21 mouse cellular contexts compared by ENCODE assay signal in genomic region chrX:137190122-137190521, GRCm38 (mm10).
DNase-seq lines count a peak whose midpoint lies in the region; ATAC-seq and TF ChIP-seq lines count a peak whose summit lies in the region.
"Had no signal": no experiment of that assay in that cellular context is flagged by ENCODE, and none has a peak within 500 bp of the region (broad histone marks: within the 10 kb centered on the region; RNA-seq: fewer than 3 reads in every experiment).

No protein-coding gene starts in this region.

- DNase-seq in forebrain, postnatal 0 days: peak; percentile 37
- DNase-seq in layer of hippocampus, adult 2 months (ENCODE audit: low spot score in 2 of 2): peak in 1 of 2 experiments; percentile 8
- no peak for DNase-seq in layer of hippocampus, postnatal 36 days
- peak; percentile 51 for DNase-seq in 3T3-L1 (ENCODE audit: low read depth, low spot score)
- peak; percentile 33 for DNase-seq in NIH3T3 (ENCODE audit: low read depth)
- DNase-seq in cerebellum, postnatal 14 days: no peak
- DNase-seq in cerebellum, adult 2 months: no peak
- DNase-seq: adrenal gland, postnatal 14 days; cerebellum, adult 18-20 months; gastrocnemius, postnatal 25 days; kidney, adult 9 months; kidney, postnatal 36 days; lung, adult 18-20 months; lung, postnatal 14 days; retina, postnatal 1 day; thymus, postnatal 25 days had no signal

- no peak for TF ChIP-seq POLR2A in cerebellum, adult 2 months (IDR thresholded peaks at IDR 0.05; ENCODE audit: borderline replicate concordance, insufficient read depth, low read length)

- H3K9me3 ChIP-seq in forebrain, postnatal 0 days (ENCODE audit: low read length): no peaks in the 10 kb centered on the region
- no peaks in the 10 kb centered on the region for H3K9me3 ChIP-seq in forebrain, embryonic 13.5 days (replicated peaks)
- H3K9me3 ChIP-seq: embryonic facial prominence, embryonic 13.5 days had no signal

- WGBS in forebrain, postnatal 0 days: 45% methylated on average over 1 of the region's 1 CpGs
- WGBS in forebrain, embryonic 13.5 days: 64% methylated on average over 1 of the region's 1 CpGs
- WGBS in cerebellum, adult 2 months: 58% methylated on average over 1 of the region's 1 CpGs

- no peak overlapping the region for H3K4me3 ChIP-seq in forebrain, postnatal 0 days (ENCODE audit: low read depth, low read length)
- H3K4me3 ChIP-seq in forebrain, embryonic 13.5 days: no peak overlapping the region
- no peak overlapping the region for H3K4me3 ChIP-seq in layer of hippocampus, adult 2 months
- no peak overlapping the region for H3K4me3 ChIP-seq in cerebellum, adult 2 months (replicated peaks; ENCODE audit: insufficient read depth, low read depth, low read length)
- H3K4me3 ChIP-seq: embryonic facial prominence, embryonic 13.5 days had no signal

- TF ChIP-seq CTCF in forebrain, postnatal 0 days (IDR thresholded peaks at IDR 0.05; ENCODE audit: low read depth): peak; percentile 48
- TF ChIP-seq CTCF in layer of hippocampus, adult 2 months (conservative IDR thresholded peaks at IDR 0.05): peak; percentile 64
- no peak for TF ChIP-seq CTCF in cerebellum, adult 2 months (IDR thresholded peaks at IDR 0.05; ENCODE audit: borderline replicate concordance, insufficient read depth, low read depth, low read length)

- no peak overlapping the region for H3K27ac ChIP-seq in forebrain, postnatal 0 days (ENCODE audit: low read depth, low read length)
- no peak overlapping the region for H3K27ac ChIP-seq in forebrain, embryonic 13.5 days
- H3K27ac ChIP-seq in layer of hippocampus, adult 2 months: no peak overlapping the region
- H3K27ac ChIP-seq in cerebellum, adult 2 months (ENCODE audit: insufficient read depth, low read length): no peak overlapping the region
- H3K27ac ChIP-seq: embryonic facial prominence, embryonic 13.5 days had no signal

- no peak overlapping the region for H3K4me2 ChIP-seq in forebrain, postnatal 0 days (ENCODE audit: low read depth)
- no peak overlapping the region for H3K4me2 ChIP-seq in forebrain, embryonic 13.5 days
- H3K4me2 ChIP-seq: embryonic facial prominence, embryonic 13.5 days; liver, embryonic 11.5 days had no signal

- no peaks in the 10 kb centered on the region for H3K36me3 ChIP-seq in forebrain, postnatal 0 days (ENCODE audit: insufficient read depth)
- no peaks in the 10 kb centered on the region for H3K36me3 ChIP-seq in forebrain, embryonic 13.5 days (ENCODE audit: poor library complexity, severe bottlenecking)
- H3K36me3 ChIP-seq: embryonic facial prominence, embryonic 13.5 days had no signal

- H3K9ac ChIP-seq in forebrain, postnatal 0 days: no peak overlapping the region
- no peak overlapping the region for H3K9ac ChIP-seq in forebrain, embryonic 13.5 days
- H3K9ac ChIP-seq: embryonic facial prominence, embryonic 13.5 days had no signal

- no peaks in the 10 kb centered on the region for H3K27me3 ChIP-seq in forebrain, postnatal 0 days (ENCODE audit: insufficient read depth, low read length)
- no peaks in the 10 kb centered on the region for H3K27me3 ChIP-seq in forebrain, embryonic 13.5 days
- H3K27me3 ChIP-seq in cerebellum, adult 2 months (ENCODE audit: control insufficient read depth, insufficient read depth, low read length): no peaks in the 10 kb centered on the region
- H3K27me3 ChIP-seq: embryonic facial prominence, embryonic 13.5 days had no signal

- no peaks in the 10 kb centered on the region for H3K4me1 ChIP-seq in forebrain, postnatal 0 days (ENCODE audit: insufficient read depth)
- H3K4me1 ChIP-seq in forebrain, embryonic 13.5 days: no peaks in the 10 kb centered on the region
- no peaks in the 10 kb centered on the region for H3K4me1 ChIP-seq in cerebellum, adult 2 months (ENCODE audit: control insufficient read depth, insufficient read depth, low read length)
- H3K4me1 ChIP-seq: embryonic facial prominence, embryonic 13.5 days had no signal

- ATAC-seq in forebrain, postnatal 0 days: peak; percentile 65
- ATAC-seq in forebrain, embryonic 13.5 days: no peak
- ATAC-seq: activated CD4-positive, CD25-positive, alpha-beta regulatory T cell, adult 4 months; inflammation-experienced regulatory T-cells, adult 6 months had no signal

Comparison
In these comparisons a context has a peak if more than half of its experiments do, and no peak if none do; other contexts are left out.
1. DNase-seq: peak in forebrain, postnatal 0 days (single experiment), 3T3-L1 (single experiment) and NIH3T3 (single experiment); none in layer of hippocampus, postnatal 36 days (0 of 2), cerebellum, postnatal 14 days (0 of 2) and cerebellum, adult 2 months (0 of 2).